Mouse (Mus musculus): Measurements from ENCODE around the gene Tmem43. TPM values are rescaled to one million over a fixed set of nuclear protein-coding genes. Genes with fewer than 3 reads are reported as not detected.
A peak's percentile ranks its signal among the peaks of the same experiment; 100 is the strongest.
"Not testable (repeated sequence)": the region's sequence is repeated elsewhere in the genome, so short reads cannot be mapped to it uniquely, and the experiment has no call there.

Gene Tmem43
- 10 to 100 TPM; 40.0 to 54.5 TPM for total RNA-seq (2021)
- polyA plus RNA-seq (2012; rRNA removed): 39.5 and 48.4 TPM in 2 replicates
- long read RNA-seq, transcript Tmem43-201 (12 exons, 2,903 nt): major isoform, 39 of 50 reads
- long read RNA-seq, partial matches to known transcripts: 10 of 50 reads
- long read RNA-seq, other reads (novel, unspliced or antisense): 1 of 50 reads

GRCm38 (mm10) chr6:91472868-91473804 lies at the start of gene Tmem43, which contains the start of gene Chchd4:
Gene Tmem43 (plus strand): TSS chr6:91473703.
Gene Chchd4 (minus strand): TSS chr6:91473546.
- DNase-seq: peak; percentile 99

GRCm38 (mm10) chr6:91424151-91424550 lies 49.4 kb upstream of the Tmem43 start:
- DNase-seq: no peak

- peak; percentile 95 for DNase-seq
These were observed 32.9 kb upstream of the Tmem43 start for GRCm38 (mm10) chr6:91440474-91441144.

DNA sequence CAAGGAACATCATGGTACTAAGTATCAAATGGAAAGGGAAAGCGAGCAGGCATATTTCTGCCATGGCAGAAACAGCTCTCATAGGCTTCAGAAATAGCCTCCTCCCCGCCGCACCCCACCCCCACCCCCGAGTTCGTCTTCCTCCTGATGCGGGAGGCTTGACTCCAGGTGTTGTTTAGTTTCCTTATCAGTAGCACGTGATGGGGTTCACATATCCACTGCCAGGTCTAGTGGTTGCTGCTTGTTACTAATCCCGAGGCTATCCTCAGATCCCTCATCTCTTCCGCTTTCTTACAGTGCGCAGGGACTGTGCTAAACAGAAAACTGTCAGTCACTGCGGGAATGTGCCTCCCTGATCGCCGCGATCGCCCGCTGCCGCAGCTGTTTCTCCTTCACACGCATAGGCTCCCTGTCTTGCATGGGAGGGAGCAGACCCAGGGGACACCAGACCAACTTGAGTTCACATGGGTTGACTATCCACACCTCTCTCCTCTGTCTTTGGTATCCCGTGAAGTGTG lies 32.3 kb upstream of the Tmem43 start:
- no peak for DNase-seq

DNA sequence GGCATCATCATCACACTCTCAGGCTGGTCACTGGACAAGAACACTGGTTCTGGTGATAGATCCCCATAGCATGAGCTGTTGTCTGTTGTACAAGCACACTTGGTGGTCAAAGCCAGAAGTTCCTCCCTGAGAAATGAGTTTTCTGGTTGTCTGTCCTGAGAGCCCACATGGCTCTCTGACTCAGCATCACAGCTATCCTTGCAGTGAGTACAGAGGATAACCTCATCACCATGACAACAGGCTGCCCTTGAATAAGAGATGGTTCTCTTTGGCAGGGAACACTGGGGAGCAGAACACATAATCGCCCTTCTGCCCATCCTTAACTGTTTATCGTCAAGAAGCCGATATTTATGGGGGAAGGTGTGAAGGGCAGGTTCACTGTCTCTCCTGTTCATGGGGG lies 28.2 kb upstream of the Tmem43 start:
- DNase-seq: no peak

DNA sequence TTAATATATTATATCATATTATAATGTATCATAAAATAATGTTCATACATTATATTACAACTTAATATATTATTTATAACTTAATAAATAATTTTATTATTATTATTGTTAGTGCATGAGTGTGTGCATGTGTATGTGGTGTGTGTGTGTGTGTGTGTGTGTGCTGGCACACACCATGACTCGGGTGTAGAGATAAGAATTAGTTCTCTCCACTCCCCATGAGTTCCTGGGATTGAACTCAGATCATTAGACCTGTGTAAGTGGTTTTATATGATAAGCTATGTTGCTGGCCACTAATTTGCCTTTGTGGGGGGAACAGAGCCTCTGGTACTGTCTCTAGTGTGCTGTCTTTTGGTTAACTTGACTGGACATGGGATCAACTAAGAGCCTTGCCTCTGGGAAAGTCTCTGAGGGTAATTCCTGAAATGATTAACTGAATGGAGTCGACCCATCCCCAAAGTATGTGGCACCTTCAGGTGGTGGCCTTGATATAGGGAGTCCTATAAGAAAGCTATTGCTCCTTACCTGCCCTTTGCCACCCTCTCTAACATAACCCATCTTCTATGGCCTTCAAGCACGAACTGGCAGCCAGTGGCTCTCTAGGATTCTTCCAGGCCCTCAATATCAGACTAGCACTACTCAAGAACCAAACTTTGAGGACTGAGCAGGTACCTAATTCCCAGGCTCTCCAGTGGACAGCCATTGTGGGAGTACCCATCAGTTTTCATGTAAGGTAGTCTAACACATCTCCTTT lies 23.9 kb upstream of the Tmem43 start:
- no peak for DNase-seq

DNA sequence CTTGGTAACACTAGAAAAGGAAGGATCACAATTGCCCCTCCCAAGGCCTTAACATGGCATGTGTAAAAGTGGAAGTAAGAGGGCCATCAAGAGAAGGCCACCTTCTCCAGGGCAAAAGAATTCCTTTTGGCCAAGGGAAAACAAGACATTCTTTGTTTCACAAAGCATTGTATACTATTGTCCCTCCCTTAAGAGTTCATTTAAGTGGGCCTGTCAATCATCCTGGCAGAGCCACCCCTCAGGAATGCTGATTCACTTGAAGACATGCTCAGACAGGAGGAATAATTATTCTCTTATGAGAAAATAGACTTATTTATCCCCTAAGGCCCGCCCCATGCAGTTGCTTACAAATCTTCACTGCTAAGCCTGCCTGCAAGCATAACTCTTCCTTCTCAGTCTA lies 21.4 kb upstream of the Tmem43 start:
- no peak for DNase-seq

DNA sequence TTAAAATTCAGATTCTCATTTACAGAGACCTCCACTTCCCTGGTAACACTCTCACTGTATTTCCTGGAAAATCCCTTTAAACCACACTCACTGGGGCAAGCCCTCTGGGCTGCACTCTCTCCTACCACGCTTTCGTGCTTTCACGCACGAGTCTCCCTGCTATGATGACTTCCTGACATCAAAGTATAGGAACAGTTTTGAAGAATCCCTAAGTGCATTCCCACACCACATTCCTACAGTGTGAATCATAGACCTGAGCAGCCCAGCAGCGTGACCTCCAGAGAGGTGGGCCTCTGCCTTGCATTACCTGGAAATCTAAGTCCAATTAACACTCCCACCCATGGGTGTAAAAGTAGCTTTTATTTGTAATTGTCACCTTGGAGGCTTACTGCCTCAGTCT lies 19.0 kb upstream of the Tmem43 start:
- no peak for DNase-seq

DNA sequence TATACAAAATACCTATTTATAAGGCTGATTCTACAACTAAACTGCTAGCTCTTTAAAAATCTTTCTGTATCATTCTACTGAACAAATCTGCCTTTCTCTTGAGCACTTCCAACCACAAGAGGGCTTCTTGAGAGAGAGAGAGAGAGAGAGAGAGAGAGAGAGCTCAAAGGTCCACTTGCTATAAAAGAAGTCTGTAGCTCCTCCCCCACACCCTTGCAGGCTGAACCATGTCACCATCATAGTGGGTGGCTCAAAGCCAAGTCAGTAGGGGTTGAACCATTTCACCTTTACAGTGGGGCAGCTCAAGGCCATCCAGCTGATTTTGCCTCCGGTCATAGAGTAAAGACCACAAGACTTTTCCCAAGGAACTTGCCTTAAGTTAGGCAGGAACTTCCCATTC lies 14.0 kb upstream of the Tmem43 start:
- no peak for DNase-seq

DNA sequence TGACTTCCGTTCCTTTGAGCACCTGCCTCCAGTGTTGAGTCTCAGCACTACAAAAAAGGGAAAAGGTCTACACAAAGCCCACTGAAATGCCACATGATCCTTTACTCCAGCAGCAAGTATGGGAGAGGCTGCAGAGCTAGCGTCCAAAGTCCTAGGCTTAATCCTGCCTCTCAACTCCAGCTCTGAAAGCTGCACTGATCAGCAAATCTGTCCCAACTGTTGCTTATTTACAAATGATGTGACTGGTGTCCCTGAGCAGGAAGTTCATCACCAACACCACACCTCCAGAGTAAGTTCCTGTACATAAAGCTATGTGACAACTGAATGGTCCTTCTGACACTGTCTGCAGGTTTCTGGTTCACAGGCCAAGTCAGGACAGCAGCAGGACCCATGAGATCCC lies 7.7 kb upstream of the Tmem43 start:
- DNase-seq: no peak

DNA sequence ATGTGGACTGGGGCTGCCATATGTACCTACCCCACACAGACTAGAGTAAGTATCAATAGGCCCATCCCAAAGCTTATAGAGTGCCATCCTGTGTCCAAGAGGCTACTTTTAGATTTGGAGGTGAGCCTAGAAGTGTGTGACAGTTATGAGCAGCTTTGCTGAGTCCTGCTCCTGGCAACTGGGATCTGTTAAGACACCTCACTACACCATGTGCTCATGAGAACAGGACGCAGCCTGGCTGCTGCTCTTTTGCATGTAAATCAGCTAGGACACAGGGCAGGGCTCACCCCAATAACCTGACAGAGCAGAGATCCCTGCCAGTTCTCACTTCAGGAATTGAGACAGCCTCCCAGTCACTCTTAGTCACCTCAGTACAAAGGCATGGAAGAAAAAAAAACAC lies 6.4 kb upstream of the Tmem43 start:
- no peak for DNase-seq

DNA sequence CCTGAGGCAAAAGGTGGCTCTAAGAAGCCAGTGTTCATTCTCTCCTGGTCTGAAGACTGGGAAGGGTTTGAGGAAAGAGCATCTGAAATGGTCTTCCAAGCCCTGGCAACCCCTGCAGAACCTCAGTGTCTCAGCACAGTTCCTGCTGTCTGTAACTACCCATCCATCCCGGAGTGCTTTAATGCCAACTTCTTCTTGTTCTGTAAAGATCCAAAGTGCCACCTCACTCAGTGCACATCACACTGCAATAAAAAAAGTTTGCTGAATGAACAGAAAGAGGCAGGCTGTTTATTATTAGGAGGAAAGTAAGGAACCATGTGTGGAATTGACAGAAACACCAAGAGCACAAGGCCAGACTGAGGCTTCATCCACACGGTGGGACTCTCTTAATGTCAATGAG lies 2.8 kb upstream of the Tmem43 start:
- no peak for DNase-seq

- not testable (repeated sequence) for DNase-seq
These were observed 2.1 kb upstream of the Tmem43 start for GRCm38 (mm10) chr6:91471427-91471826.

DNA sequence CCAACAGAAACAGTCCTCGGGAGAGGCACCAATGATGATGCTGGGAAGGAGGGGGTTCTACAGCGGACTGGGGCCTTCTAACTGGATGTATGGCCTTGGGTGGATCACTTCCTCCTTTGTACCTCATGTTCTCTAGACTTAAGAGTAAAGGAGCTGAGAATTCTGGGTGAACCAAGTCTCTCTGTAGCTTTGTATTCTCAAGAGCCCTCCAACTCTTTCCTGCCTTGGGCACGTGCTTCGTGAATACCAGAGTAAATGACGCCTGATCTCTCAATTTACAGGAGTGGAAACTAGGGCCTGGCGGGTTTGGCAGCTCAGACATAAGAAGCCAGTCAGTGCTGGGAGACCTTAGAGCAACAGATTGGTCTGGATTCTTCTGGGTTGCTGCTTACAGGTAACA lies 1.2 kb upstream of the Tmem43 start:
- no peak for DNase-seq

DNA sequence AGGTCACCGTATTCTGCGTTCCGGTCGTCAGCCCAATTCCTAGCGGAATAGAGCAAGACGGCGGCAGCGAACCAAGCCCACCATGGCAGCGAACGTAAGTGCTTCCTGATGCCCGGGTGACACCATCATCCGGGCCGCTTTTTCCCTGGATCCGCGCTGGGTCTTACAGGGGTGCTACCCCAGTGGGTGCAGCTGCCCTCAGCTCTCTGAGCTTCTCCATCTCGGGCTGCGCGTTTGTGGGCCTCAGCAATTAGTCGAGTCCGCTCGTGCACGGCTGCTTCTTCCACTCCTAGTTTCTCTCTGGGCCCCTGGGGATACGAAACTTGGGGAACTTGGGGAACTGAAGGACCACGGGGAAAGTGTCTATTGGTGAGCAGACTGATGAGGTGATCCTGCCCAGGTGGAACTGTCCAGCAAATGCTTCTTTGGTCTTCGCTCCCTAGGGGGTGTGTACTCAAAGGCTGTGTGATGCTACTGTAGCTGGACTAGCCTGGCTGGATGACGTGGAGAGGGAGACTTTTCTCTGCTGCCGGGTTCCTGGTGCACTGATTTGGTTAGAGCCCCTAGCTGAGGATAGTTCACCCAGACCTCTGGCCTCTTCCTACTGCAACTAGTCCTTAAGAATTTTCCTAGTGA lies 420 bp downstream of the Tmem43 start:
- DNase-seq: no peak

DNA sequence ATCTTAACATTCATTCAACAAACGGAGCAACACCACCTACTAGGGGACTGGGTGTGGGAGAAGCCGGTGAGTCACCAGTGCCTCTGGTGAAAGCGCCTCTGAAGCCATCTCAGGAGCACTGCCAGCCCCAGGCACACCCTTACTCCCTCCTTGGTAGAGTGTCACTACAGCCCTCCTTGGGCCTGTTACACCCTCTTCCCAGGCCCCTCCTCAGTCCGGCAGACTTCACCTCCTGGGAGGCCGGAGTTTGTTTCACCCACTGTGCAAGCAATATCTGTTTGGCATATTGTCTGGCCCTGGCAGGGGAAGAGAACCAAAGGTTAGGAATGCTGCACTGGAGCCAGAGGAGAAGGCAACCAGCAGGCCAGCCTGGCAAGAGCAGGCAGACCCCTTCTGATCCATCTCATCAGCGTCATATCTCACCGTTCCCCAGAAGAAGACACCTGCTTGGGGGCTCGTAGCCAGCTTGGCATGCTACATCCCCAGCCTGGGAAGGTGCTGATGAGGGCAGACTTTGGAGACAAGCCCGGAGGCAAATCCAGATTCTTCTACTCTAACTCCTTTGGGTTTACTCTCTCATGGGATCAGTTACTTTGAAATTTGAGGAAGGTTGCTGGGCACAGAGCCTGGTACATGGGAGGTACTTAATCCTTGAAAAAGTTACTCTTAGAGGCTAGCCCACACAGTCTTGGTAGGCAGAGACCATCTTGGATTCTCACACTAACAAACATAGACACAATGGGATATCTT lies 1.1 kb downstream of the Tmem43 start:
- DNase-seq: peak; percentile 74

DNA sequence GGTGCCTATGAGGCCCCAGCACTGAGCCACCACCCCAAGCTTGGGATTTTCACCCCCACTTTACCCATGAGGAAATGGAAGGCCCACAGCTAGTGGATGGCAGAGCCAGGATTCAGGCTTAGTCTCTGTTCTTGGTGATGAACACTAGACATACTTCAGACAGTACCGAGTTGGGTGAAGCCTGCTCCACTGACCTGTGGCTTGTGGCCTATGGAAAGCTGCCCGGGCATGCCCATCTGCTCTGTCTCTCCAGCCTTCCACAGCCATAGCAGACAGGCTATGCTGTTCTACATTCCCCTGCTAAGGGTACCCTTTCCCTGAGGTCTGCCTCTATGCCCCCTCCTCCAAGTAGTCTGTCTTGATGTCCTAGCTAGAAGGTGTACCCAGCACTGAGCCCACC lies 3.0 kb downstream of the Tmem43 start:
- DNase-seq: no peak

DNA sequence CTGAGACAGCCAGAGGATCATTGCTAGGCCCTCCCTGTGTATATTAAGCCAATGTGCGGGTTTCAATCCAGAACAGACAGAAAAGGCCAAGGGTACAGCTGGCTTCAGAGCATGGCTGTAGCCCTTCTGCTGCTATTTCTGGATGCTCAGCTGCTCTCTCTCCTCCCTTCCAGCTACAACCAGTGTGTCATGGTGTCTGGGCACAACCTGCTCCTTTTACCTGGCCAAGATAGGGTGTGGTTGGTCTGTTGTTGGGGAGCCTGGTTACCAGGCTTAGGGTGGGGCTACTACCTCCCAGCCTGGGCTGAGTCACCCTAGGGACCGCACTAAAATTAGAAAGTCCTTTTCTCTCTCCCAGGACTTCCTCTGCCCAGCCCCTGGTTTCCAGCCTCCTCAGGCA lies 9.9 kb downstream of the Tmem43 start:
- no peak for DNase-seq

DNA sequence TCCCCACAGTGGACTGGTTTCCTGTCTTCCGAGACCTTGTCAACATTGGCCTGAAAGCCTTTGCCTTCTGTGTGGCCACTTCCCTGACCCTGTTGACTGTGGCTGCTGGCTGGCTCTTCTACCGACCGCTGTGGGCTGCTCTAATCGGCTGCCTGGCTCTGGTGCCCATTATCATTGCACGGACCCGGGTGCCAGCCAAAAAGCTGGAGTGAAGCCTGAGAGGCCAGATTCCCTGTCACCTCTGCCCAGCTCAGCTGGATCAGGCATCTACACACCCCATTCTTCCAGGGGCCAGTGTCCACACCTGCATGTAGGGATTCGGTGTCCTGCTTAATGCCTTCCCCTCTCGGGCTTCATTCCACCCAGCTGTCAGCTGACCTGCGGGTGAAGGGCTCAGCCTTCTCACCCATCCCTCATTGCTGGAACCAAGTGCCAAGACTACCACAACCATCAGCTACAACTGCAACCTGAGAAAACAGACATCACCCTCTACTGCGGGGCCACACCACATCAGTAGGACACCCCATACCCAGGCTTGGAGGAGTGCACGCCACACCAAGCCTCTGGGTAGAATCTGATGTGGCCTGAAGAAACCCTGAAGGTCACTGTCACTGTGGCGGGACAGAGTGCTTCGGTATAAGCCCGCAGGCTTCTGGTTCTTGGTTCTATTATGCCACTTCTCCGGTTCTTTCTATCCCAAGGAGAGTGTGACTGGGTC lies 13.4 kb downstream of the Tmem43 start:
- DNase-seq: no peak
